Mouse (Mus musculus): ENCODE results near the gene Wap. TPM values are rescaled to one million over a fixed set of nuclear protein-coding genes. Genes with fewer than 3 reads are reported as not detected.

The Wap gene
- polyA plus RNA-seq, 1 experiment from 2014 or later = not detected

GRCm38 (mm10) chr11:6644566-6644965, 6.1 kb upstream of the Wap start:
- Histone ChIP-seq H3K4me1 (ENCODE audit: control insufficient read depth, insufficient read depth, low read length) (no peaks in the 10 kb centered on the region), H3K9me3 (replicated peaks; ENCODE audit: control insufficient read depth, low read length) (no peaks in the 10 kb centered on the region), H3K27ac (ENCODE audit: low read depth, low read length) (no peak overlapping the region)

GRCm38 (mm10) chr11:6639072-6639471, 635 bp upstream of the Wap start:
- H3K4me3 ChIP-seq (ENCODE audit: low read depth, low read length) = no peak overlapping the region
- H3K9me3 ChIP-seq (replicated peaks; ENCODE audit: control insufficient read depth, low read length) = no peaks in the 10 kb centered on the region
- ATAC-seq (no peak), DNase-seq (ENCODE audit: low spot score) (no peak)
- 79% methylated on average over 6 of the region's 6 CpGs for WGBS
- H3K4me1 ChIP-seq (ENCODE audit: control insufficient read depth, insufficient read depth, low read length) = no peaks in the 10 kb centered on the region
- H3K4me2 ChIP-seq (ENCODE audit: low read length) = no peak overlapping the region
- H3K27me3 ChIP-seq (replicated peaks; ENCODE audit: control insufficient read depth, insufficient read depth, low read length) = no peaks in the 10 kb centered on the region
- H3K9ac ChIP-seq (ENCODE audit: low read length) = no peak overlapping the region
- H3K27ac ChIP-seq (ENCODE audit: low read depth, low read length) = no peak overlapping the region
- H3K36me3 ChIP-seq (ENCODE audit: control insufficient read depth, insufficient read depth, low read length) = no peaks in the 10 kb centered on the region

More at GRCm38 (mm10) chr11:6644566-6644965, 6.1 kb upstream of the Wap start:
- ATAC-seq (no peak), DNase-seq (ENCODE audit: low spot score) (no peak)
- no peaks in the 10 kb centered on the region for H3K27me3 ChIP-seq (replicated peaks; ENCODE audit: control insufficient read depth, insufficient read depth, low read length)
- H3K36me3 ChIP-seq (ENCODE audit: control insufficient read depth, insufficient read depth, low read length) = no peaks in the 10 kb centered on the region
- WGBS = 68% methylated on average over 6 of the region's 6 CpGs
- H3K4me3 ChIP-seq (ENCODE audit: low read depth, low read length) = no peak overlapping the region
- no peak overlapping the region for H3K9ac ChIP-seq (ENCODE audit: low read length)
- H3K4me2 ChIP-seq (ENCODE audit: low read length) = no peak overlapping the region

GRCm38 (mm10) chr11:6636150-6636549, 2.3 kb downstream of the Wap start:
- Histone ChIP-seq H3K27ac (ENCODE audit: low read depth, low read length) (no peak overlapping the region), H3K4me2 (ENCODE audit: low read length) (no peak overlapping the region), H3K9me3 (replicated peaks; ENCODE audit: control insufficient read depth, low read length) (no peaks in the 10 kb centered on the region), H3K4me1 (ENCODE audit: control insufficient read depth, insufficient read depth, low read length) (no peaks in the 10 kb centered on the region), H3K4me3 (ENCODE audit: low read depth, low read length) (no peak overlapping the region), H3K9ac (ENCODE audit: low read length) (no peak overlapping the region), H3K36me3 (ENCODE audit: control insufficient read depth, insufficient read depth, low read length) (no peaks in the 10 kb centered on the region), H3K27me3 (replicated peaks; ENCODE audit: control insufficient read depth, insufficient read depth, low read length) (no peaks in the 10 kb centered on the region)
- DNase-seq (ENCODE audit: low spot score) (no peak), ATAC-seq (no peak)
- WGBS = 78% methylated on average over 8 of the region's 8 CpGs

- DNase-seq (ENCODE audit: low spot score) = peak; percentile 47
- H3K27me3 ChIP-seq (replicated peaks; ENCODE audit: control insufficient read depth, insufficient read depth, low read length) = no peaks in the 10 kb centered on the region
- no peaks in the 10 kb centered on the region for H3K36me3 ChIP-seq (ENCODE audit: control insufficient read depth, insufficient read depth, low read length)
- no peak overlapping the region for H3K4me3 ChIP-seq (ENCODE audit: low read depth, low read length)
- ATAC-seq = no peak
- no peak overlapping the region for H3K4me2 ChIP-seq (ENCODE audit: low read length)
- no peak overlapping the region for H3K9ac ChIP-seq (ENCODE audit: low read length)
- no peak overlapping the region for H3K27ac ChIP-seq (ENCODE audit: low read depth, low read length)
- H3K9me3 ChIP-seq (replicated peaks; ENCODE audit: control insufficient read depth, low read length) = no peaks in the 10 kb centered on the region
- H3K4me1 ChIP-seq (ENCODE audit: control insufficient read depth, insufficient read depth, low read length) = peaks cover 9% of the 10 kb centered on the region
These were observed 8.8 kb downstream of the Wap start for GRCm38 (mm10) chr11:6629655-6630054.

GRCm38 (mm10) chr11:6628568-6628967, 9.9 kb downstream of the Wap start:
- Histone ChIP-seq H3K4me1 (ENCODE audit: control insufficient read depth, insufficient read depth, low read length) (peaks cover 9% of the 10 kb centered on the region), H3K27ac (ENCODE audit: low read depth, low read length) (no peak overlapping the region), H3K9me3 (replicated peaks; ENCODE audit: control insufficient read depth, low read length) (no peaks in the 10 kb centered on the region), H3K4me2 (ENCODE audit: low read length) (no peak overlapping the region), H3K36me3 (ENCODE audit: control insufficient read depth, insufficient read depth, low read length) (peaks cover 4% of the 10 kb centered on the region), H3K27me3 (replicated peaks; ENCODE audit: control insufficient read depth, insufficient read depth, low read length) (no peaks in the 10 kb centered on the region), H3K4me3 (ENCODE audit: low read depth, low read length) (no peak overlapping the region), H3K9ac (ENCODE audit: low read length) (no peak overlapping the region)
- ATAC-seq = no peak
- WGBS = 29% methylated on average over 4 of the region's 4 CpGs
- peak; percentile 32 for DNase-seq (ENCODE audit: low spot score)

- H3K4me1 ChIP-seq (ENCODE audit: control insufficient read depth, insufficient read depth, low read length) = peaks cover 9% of the 10 kb centered on the region
- H3K36me3 ChIP-seq (ENCODE audit: control insufficient read depth, insufficient read depth, low read length) = peaks cover 12% of the 10 kb centered on the region
- no peak overlapping the region for H3K27ac ChIP-seq (ENCODE audit: low read depth, low read length)
- ATAC-seq (no peak), DNase-seq (ENCODE audit: low spot score) (no peak)
- H3K4me3 ChIP-seq (ENCODE audit: low read depth, low read length) = no peak overlapping the region
- no peak overlapping the region for H3K9ac ChIP-seq (ENCODE audit: low read length)
- no peaks in the 10 kb centered on the region for H3K27me3 ChIP-seq (replicated peaks; ENCODE audit: control insufficient read depth, insufficient read depth, low read length)
- 89% methylated on average over 4 of the region's 4 CpGs for WGBS
- no peaks in the 10 kb centered on the region for H3K9me3 ChIP-seq (replicated peaks; ENCODE audit: control insufficient read depth, low read length)
- H3K4me2 ChIP-seq (ENCODE audit: low read length) = no peak overlapping the region
These were observed 10.7 kb downstream of the Wap start for GRCm38 (mm10) chr11:6627731-6628130.

- H3K4me1 ChIP-seq (ENCODE audit: control insufficient read depth, insufficient read depth, low read length) = peaks cover 9% of the 10 kb centered on the region
- H3K27me3 ChIP-seq (replicated peaks; ENCODE audit: control insufficient read depth, insufficient read depth, low read length) = no peaks in the 10 kb centered on the region
- H3K4me3 ChIP-seq (ENCODE audit: low read depth, low read length) = peak overlapping the region; percentile 73
- peaks cover 25% of the 10 kb centered on the region for H3K36me3 ChIP-seq (ENCODE audit: control insufficient read depth, insufficient read depth, low read length)
- 16% methylated on average over 16 of the region's 16 CpGs for WGBS
- peak overlapping the region; percentile 45 for H3K27ac ChIP-seq (ENCODE audit: low read depth, low read length)
- H3K4me2 ChIP-seq (ENCODE audit: low read length) = peak overlapping the region; percentile 88
- H3K9me3 ChIP-seq (replicated peaks; ENCODE audit: control insufficient read depth, low read length) = no peaks in the 10 kb centered on the region
- ATAC-seq = peak; percentile 6; the same call in 1 of the 2 replicates
- no peak for DNase-seq (ENCODE audit: low spot score)
- peak overlapping the region; percentile 57 for H3K9ac ChIP-seq (ENCODE audit: low read length)
These were observed 12.1 kb downstream of the Wap start for GRCm38 (mm10) chr11:6626388-6626772.

GRCm38 (mm10) chr11:6625478-6626387, 12.7 kb downstream of the Wap start, which contains the start of gene Tbrg4:
TSS of gene Tbrg4 (minus strand) at chr11:6626067.
- Histone ChIP-seq H3K27me3 (replicated peaks; ENCODE audit: control insufficient read depth, insufficient read depth, low read length) (no peaks in the 10 kb centered on the region), H3K36me3 (ENCODE audit: control insufficient read depth, insufficient read depth, low read length) (peaks cover 32% of the 10 kb centered on the region), H3K4me3 (ENCODE audit: low read depth, low read length) (peak within 1 kb of the TSS; percentile 73), H3K27ac (ENCODE audit: low read depth, low read length) (peak within 1 kb of the TSS; percentile 45), H3K4me2 (ENCODE audit: low read length) (peak within 1 kb of the TSS; percentile 88), H3K9ac (ENCODE audit: low read length) (peak within 1 kb of the TSS; percentile 57), H3K9me3 (replicated peaks; ENCODE audit: control insufficient read depth, low read length) (no peaks in the 10 kb centered on the region), H3K4me1 (ENCODE audit: control insufficient read depth, insufficient read depth, low read length) (peaks cover 9% of the 10 kb centered on the region)
- under 1% methylated on average over 66 of the region's 66 CpGs for WGBS
- DNase-seq (ENCODE audit: low spot score) (peak; percentile 97), ATAC-seq (peak; percentile 97)

All from forebrain, embryonic 14.5 days (tissue).